Mouse (Mus musculus) heart, postnatal 0 days (tissue): ENCODE results near the gene Phactr3.

Experiments
- CTCF ChIP-seq: IDR thresholded peaks from 2 replicates; pipeline ENCODE4 v1.5.1; 2016; ENCODE audit warnings: antibody characterized with exemption, control low read depth, low read depth
- EP300 ChIP-seq: IDR thresholded peaks from 2 replicates; pipeline ENCODE4 v1.6.1; 2016; ENCODE audit warnings: antibody characterized with exemption, low read depth

DNA sequence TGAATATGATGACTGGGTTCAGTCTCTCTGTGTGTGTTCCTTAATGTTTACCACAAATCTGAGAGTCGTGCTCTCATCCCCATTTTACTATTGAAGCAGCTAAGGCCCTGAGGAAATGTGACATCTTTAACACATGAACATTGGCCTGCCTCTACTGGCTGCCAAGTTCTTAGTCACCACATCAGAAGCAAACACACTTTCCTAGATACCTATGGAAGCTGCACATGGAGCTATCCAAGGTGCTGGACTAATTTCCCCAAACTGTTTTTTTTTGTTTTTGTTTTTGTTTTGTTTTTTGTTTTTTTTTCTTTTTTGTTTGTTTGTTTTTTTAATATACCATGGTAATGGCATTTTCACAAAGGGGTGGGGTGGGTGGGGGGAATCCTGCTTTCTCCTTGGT, 211.2 kb downstream of the Phactr3 start:
- TF ChIP-seq CTCF (no peak), EP300 (no peak)
